Mouse (Mus musculus): ENCODE measurements at regions not wholly inside any gene's neighbourhood (a gene's known extent, or its start where the extent isn't known, plus 50 kb on each side); places are given as distances from the start of the nearest gene placed in this dataset.

- no peak for DNase-seq (ENCODE audit: low read depth, low spot score)
Observed at GRCm38 (mm10) chr6:95769808-95770207, 51.2 kb upstream of the Suclg2 start.

GRCm38 (mm10) chr6:95801651-95802050 is 83.1 kb upstream of the Suclg2 start:
- DNase-seq (ENCODE audit: low read depth, low spot score), result no peak

- no peak for DNase-seq (ENCODE audit: low read depth, low spot score)
Observed at GRCm38 (mm10) chr6:95841502-95841901, 122.9 kb upstream of the Suclg2 start.

- DNase-seq (ENCODE audit: low read depth, low spot score), result no peak
Observed at GRCm38 (mm10) chr6:95846536-95846935, 127.9 kb upstream of the Suclg2 start.

GRCm38 (mm10) chr6:95875463-95875862 is 156.9 kb upstream of the Suclg2 start:
- DNase-seq (ENCODE audit: low read depth, low spot score), result no peak

GRCm38 (mm10) chr6:95876320-95876719 is 157.7 kb upstream of the Suclg2 start:
- DNase-seq (ENCODE audit: low read depth, low spot score), result no peak

GRCm38 (mm10) chr6:95886645-95887044 is 168.0 kb upstream of the Suclg2 start:
- no peak for DNase-seq (ENCODE audit: low read depth, low spot score)

- DNase-seq (ENCODE audit: low read depth, low spot score), result no peak
Observed at GRCm38 (mm10) chr6:95902551-95902950, 184.0 kb upstream of the Suclg2 start.

GRCm38 (mm10) chr6:95904085-95904633 is 185.6 kb upstream of the Suclg2 start:
- no peak for DNase-seq (ENCODE audit: low read depth, low spot score)

- peak; percentile 34 for DNase-seq (ENCODE audit: low read depth, low spot score)
Observed at GRCm38 (mm10) chr6:95905057-95905456, 186.5 kb upstream of the Suclg2 start.

GRCm38 (mm10) chr6:95921737-95922136 is 191.2 kb upstream of the Fam19a1 start:
- DNase-seq (ENCODE audit: low read depth, low spot score), result no peak

- DNase-seq (ENCODE audit: low read depth, low spot score), result no peak
Observed at GRCm38 (mm10) chr6:95934561-95934960, 178.4 kb upstream of the Fam19a1 start.

GRCm38 (mm10) chr6:95936504-95936903 is 176.4 kb upstream of the Fam19a1 start:
- no peak for DNase-seq (ENCODE audit: low read depth, low spot score)

GRCm38 (mm10) chr6:95939052-95939451 is 173.9 kb upstream of the Fam19a1 start:
- no peak for DNase-seq (ENCODE audit: low read depth, low spot score)

- DNase-seq (ENCODE audit: low read depth, low spot score), result no peak
Observed at GRCm38 (mm10) chr6:95960745-95961144, 152.2 kb upstream of the Fam19a1 start.

- no peak for DNase-seq (ENCODE audit: low read depth, low spot score)
Observed at GRCm38 (mm10) chr6:95966231-95966630, 146.7 kb upstream of the Fam19a1 start.

- no peak for DNase-seq (ENCODE audit: low read depth, low spot score)
Observed at GRCm38 (mm10) chr6:95975994-95976393, 137.0 kb upstream of the Fam19a1 start.

GRCm38 (mm10) chr6:95997037-95997436 is 115.9 kb upstream of the Fam19a1 start:
- DNase-seq (ENCODE audit: low read depth, low spot score), result no peak

- no peak for DNase-seq (ENCODE audit: low read depth, low spot score)
Observed at GRCm38 (mm10) chr6:95997741-95998140, 115.2 kb upstream of the Fam19a1 start.

- no peak for DNase-seq (ENCODE audit: low read depth, low spot score)
Observed at GRCm38 (mm10) chr6:95999441-95999840, 113.5 kb upstream of the Fam19a1 start.

- DNase-seq (ENCODE audit: low read depth, low spot score), result peak; percentile 68
Observed at GRCm38 (mm10) chr6:96000011-96000476, 112.9 kb upstream of the Fam19a1 start.

GRCm38 (mm10) chr6:96011299-96011698 is 101.7 kb upstream of the Fam19a1 start:
- DNase-seq (ENCODE audit: low read depth, low spot score), result no peak

GRCm38 (mm10) chr6:96028022-96028704 is 84.8 kb upstream of the Fam19a1 start:
- DNase-seq (ENCODE audit: low read depth, low spot score), result no peak
